Mouse (Mus musculus): ENCODE data around the gene Kcnj6. TPM values are rescaled to one million over a fixed set of nuclear protein-coding genes. Genes with fewer than 3 reads are reported as not detected.

Gene Kcnj6
- total RNA-seq, 2 experiments from 2014 or later, result 86.2 to 86.7 TPM

Small RNA genes lying within 50 kb of the gene (microRNA-seq; reads per million reads assigned to microRNA genes)
- gene Gm22745, result 0 reads per million in 2 experiments
